Mouse (Mus musculus) spleen, adult 2 months (tissue): ENCODE results near the gene Plekhm1. TPM values are rescaled to one million over a fixed set of nuclear protein-coding genes. Genes with fewer than 3 reads are reported as not detected.

ENCODE experiments used
- DNase-seq, 2 experiments: peaks; one replicate each; pipeline versions ENCODE4 v3.0.0 to v3.0.0-alpha.2; 2012 to 2021; ENCODE audit warnings: low spot score in 2 of 2, low read depth in 1 of 2
- H3K27ac ChIP-seq: fragments of 200-500 bp; 2 replicates; pipeline ENCODE4 v1.5.1; 2012; ENCODE audit warnings: low read length, inconsistent platforms; ENCODE audit not compliant: insufficient read depth
- H3K27me3 ChIP-seq: fragments of 200-500 bp; 2 replicates; pipeline ENCODE4 v1.6.1; 2012; ENCODE audit warnings: mild to moderate bottlenecking, moderate library complexity, low read length, inconsistent platforms; ENCODE audit not compliant: control insufficient read depth, insufficient read depth
- H3K36me3 ChIP-seq: fragments of 200-500 bp; 2 replicates; pipeline ENCODE4 v1.6.1; 2012; ENCODE audit warnings: mild to moderate bottlenecking, low read length, inconsistent platforms; ENCODE audit not compliant: control insufficient read depth, insufficient read depth
- H3K4me1 ChIP-seq: fragments of 200-500 bp; 2 replicates; pipeline ENCODE4 v1.6.1; 2011; ENCODE audit warnings: inconsistent platforms; ENCODE audit not compliant: control insufficient read depth, insufficient read depth, insufficient read length
- H3K4me3 ChIP-seq: fragments of 200-500 bp; 2 replicates; pipeline ENCODE4 v1.5.1; 2011; ENCODE audit warnings: mild to moderate bottlenecking, inconsistent platforms; ENCODE audit not compliant: insufficient read depth, insufficient read length; ENCODE audit errors: extremely low read depth
- CTCF ChIP-seq: fragments of 200-500 bp; IDR thresholded peaks from 2 replicates; pipeline ENCODE4 v1.5.1; 2011; ENCODE audit warnings: mild to moderate bottlenecking, inconsistent platforms; ENCODE audit not compliant: insufficient read depth, insufficient read length, insufficient replicate concordance; ENCODE audit errors: extremely low read depth
- POLR2A ChIP-seq: fragments of 200-500 bp; IDR thresholded peaks from 2 replicates; pipeline ENCODE4 v1.6.1; 2011; ENCODE audit warnings: low read depth, low read length, inconsistent platforms
- WGBS: fragments of 180-500 bp; shearing (Covaris S2); methylation state at CpG from one replicate; pipeline ENCODE4 v1.1.7; 2018; 5-methylcytosine and 5-hydroxymethylcytosine counted together
- polyA plus RNA-seq: library from polyadenylated mRNA; depleted of rRNA; stranded (reverse); fragments of >200 nt; gene quantifications from 2 replicates; pipeline ENCODE4 v1.2.3, GENCODE M21; 2012; rRNA removed

Plekhm1 gene
- polyA plus RNA-seq, 1 experiment: 26.8 TPM

DNA sequence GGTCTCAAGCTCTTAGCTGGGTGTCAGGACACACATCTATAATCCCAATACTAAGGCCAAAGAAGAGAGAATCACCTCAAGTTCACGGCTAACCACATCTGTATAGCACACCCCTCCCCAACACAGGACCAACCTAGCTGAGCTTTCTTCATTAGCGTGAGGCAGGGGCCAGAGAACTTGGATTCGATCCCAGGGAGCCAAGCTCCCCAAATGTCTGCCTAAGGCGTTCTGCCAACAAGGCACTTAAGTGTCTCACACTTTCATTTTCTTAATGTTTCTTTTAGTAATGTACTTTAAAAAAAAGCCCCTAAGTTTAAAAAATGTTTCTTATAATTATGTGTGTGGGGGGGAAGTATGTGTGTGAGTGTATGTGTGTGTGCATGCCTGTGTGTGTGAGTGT lies 91.8 kb downstream of the Plekhm1 start:
- Histone ChIP-seq H3K4me1 (no peaks in the 10 kb centered on the region), H3K36me3 (no peaks in the 10 kb centered on the region), H3K27me3 (no peaks in the 10 kb centered on the region), H3K4me3 (no peak overlapping the region), H3K27ac (no peak overlapping the region)
- no peak for TF ChIP-seq POLR2A
- DNase-seq: no peak
- 70% methylated on average over 4 of the region's 4 CpGs for WGBS

DNA sequence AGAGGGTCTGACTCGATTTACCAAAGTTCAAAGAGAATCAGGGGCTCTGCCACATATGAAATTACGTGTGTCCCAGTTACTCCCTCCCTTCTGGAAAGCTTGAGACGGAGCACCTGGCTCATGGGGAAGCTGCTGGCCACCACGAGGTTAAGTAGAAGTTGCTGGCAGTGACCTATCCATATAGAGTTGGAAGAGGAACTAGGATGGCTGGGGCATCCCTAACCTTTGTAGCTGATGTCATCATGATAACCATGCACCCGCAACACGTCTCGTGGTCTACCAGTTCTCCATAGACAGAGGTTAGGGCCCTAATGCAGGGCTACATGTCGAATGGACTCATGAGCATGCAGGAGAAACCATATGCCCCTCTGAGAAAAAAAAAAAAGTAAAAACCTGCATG lies 92.3 kb downstream of the Plekhm1 start:
- no peak for DNase-seq
- Histone ChIP-seq H3K36me3 (no peaks in the 10 kb centered on the region), H3K4me1 (no peaks in the 10 kb centered on the region), H3K4me3 (no peak overlapping the region), H3K27me3 (no peaks in the 10 kb centered on the region), H3K27ac (no peak overlapping the region)
- TF ChIP-seq POLR2A: no peak
- no peak for TF ChIP-seq CTCF
- 61% methylated on average over 8 of the region's 8 CpGs for WGBS

DNA sequence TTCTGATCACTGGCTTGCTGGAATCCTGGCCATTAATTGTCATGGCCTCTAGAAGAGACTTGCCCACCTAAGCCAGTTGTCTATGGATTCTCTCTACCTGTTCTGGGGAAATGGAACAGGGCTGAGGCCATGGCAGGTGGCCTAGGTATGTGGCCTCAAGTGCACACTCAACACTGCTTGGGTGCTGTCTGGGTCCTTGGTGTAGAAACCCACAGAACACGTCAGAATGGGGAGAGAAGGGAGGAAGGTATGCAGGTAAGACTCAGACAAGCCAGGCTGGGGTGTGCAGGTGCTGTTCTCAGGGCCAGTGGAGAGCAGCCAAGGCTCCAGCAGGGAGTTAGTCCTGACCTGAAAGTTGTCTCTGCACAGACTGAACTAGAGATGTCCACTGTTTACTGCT lies 94.4 kb downstream of the Plekhm1 start:
- H3K27me3 ChIP-seq: no peaks in the 10 kb centered on the region
- 65% methylated on average over 1 of the region's 1 CpGs for WGBS

DNA sequence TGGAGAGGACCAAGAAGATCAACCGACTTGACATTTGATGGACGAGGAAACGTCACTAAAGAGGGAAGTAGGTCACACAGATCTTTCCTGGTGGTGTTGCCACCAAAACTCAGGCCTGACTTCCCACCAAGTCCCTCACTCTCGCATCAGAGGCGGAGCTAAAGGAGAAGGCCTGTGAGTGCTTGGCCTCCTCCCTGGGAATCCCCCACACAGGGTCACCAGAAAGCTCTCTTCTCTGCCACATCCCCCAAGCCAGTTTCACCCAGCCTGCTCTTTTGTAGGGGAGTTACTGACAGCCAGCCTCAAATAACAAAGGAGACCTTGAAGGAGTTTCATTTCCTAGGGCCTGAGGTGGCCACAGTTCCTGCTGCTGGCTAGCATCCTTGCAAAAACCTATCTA lies 97.1 kb downstream of the Plekhm1 start:
- H3K4me1 ChIP-seq: no peaks in the 10 kb centered on the region; the same call in 1 of the 2 replicates
- no peak for DNase-seq
- no peaks in the 10 kb centered on the region for H3K36me3 ChIP-seq
- TF ChIP-seq CTCF (no peak), POLR2A (no peak)
- H3K27ac ChIP-seq: no peak overlapping the region
- no peak overlapping the region for H3K4me3 ChIP-seq
- 47% methylated on average over 5 of the region's 5 CpGs for WGBS
- H3K27me3 ChIP-seq: peaks cover 3% of the 10 kb centered on the region; the same call in 1 of the 2 replicates

More for the DNA sequence above, 94.4 kb downstream of the Plekhm1 start:
- H3K4me1 ChIP-seq: no peaks in the 10 kb centered on the region
- TF ChIP-seq CTCF (no peak), POLR2A (no peak)
- H3K36me3 ChIP-seq: no peaks in the 10 kb centered on the region
- no peak for DNase-seq
- no peak overlapping the region for H3K4me3 ChIP-seq
- no peak overlapping the region for H3K27ac ChIP-seq

DNA sequence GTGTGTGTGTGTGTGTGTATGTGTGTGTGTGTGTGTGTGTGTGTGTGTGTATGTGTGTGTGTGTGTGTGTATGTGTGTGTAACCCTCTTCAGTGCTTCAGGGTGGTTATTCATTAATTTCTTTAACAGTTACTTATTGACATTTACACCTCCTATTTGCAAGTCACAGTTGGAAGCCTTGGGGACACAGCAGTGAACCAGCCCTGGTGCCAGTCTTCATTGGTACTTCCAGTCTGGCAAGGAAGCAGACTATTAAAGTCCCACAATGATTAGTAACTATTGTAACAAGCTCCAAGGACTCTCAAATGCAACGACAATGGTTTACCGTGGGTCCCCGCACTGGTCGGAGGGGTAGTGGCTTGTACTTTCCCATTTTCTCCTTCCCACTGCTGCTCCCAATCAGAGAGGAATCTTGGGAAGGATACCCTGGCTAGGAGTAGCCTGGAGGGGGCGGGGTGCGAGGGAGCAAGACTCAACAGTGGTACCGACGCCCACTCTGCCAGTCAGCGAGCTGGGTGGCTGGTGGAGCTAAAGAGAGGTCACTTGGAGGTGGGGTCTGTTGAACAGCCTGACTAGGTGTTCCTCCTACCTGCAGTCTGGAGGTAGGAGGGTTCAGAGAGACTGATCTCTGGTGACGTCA lies 97.6 kb downstream of the Plekhm1 start:
- DNase-seq: no peak

More for the DNA sequence above, 97.6 kb downstream of the Plekhm1 start:
- Histone ChIP-seq H3K36me3 (no peaks in the 10 kb centered on the region), H3K4me3 (no peak overlapping the region), H3K4me1 (no peaks in the 10 kb centered on the region; the same call in 1 of the 2 replicates), H3K27ac (no peak overlapping the region), H3K27me3 (peaks cover 3% of the 10 kb centered on the region; the same call in 1 of the 2 replicates)
- 87% methylated on average over 10 of the region's 10 CpGs for WGBS
- TF ChIP-seq CTCF (no peak), POLR2A (no peak)

Other genes with a start within 250 kb of the Plekhm1 start
- gene Fmnl1, start 241.6 kb downstream of the Plekhm1 start, polyA plus RNA-seq: 137 and 147 TPM in 2 replicates
- not detected in 2 replicates for gene 1700023F06Rik, start 204.1 kb downstream of the Plekhm1 start, polyA plus RNA-seq
- gene Spata32, start 194.3 kb downstream of the Plekhm1 start, polyA plus RNA-seq: not detected in 2 replicates
- 49.6 and 57.7 TPM in 2 replicates for gene Map3k14, start 145.2 kb downstream of the Plekhm1 start, polyA plus RNA-seq
- 90.0 and 101 TPM in 2 replicates for gene Arhgap27, start 49.0 kb downstream of the Plekhm1 start, polyA plus RNA-seq
- gene Lrrc37a, start 91.9 kb upstream of the Plekhm1 start, polyA plus RNA-seq: not detected in 2 replicates
- not detected in 2 replicates for gene Gm884, start 208.5 kb upstream of the Plekhm1 start, polyA plus RNA-seq
- not detected in 2 replicates for gene Lyzl6, start 226.2 kb upstream of the Plekhm1 start, polyA plus RNA-seq
- gene Rprml, start 236.9 kb upstream of the Plekhm1 start, polyA plus RNA-seq: not detected in 2 replicates